ENCODE assay signal across 30 mouse cellular contexts in genomic region chr5:32208460-32208859, GRCm38 (mm10). TPM values are rescaled to one million over a fixed set of nuclear protein-coding genes. Genes with fewer than 3 reads are reported as not detected.
DNase-seq lines count a peak whose midpoint lies in the region; ATAC-seq and TF ChIP-seq lines count a peak whose summit lies in the region.
"Had no signal": no experiment of that assay in that cellular context is flagged by ENCODE, and none has a peak within 500 bp of the region (broad histone marks: within the 10 kb centered on the region; RNA-seq: fewer than 3 reads in every experiment).

No protein-coding gene starts in this region.

- H3K4me3 ChIP-seq in embryonic facial prominence, embryonic 14.5 days (ENCODE audit: low read depth, low read length), result no peak overlapping the region
- no peak overlapping the region for H3K4me3 ChIP-seq in embryonic facial prominence, embryonic 10.5 days
- H3K4me3 ChIP-seq in kidney, embryonic 16.5 days (ENCODE audit: low read length), result no peak overlapping the region
- no peak overlapping the region for H3K4me3 ChIP-seq in kidney, adult 2 months (ENCODE audit: insufficient read depth, low read depth, low read length)
- H3K4me3 ChIP-seq: embryonic facial prominence, embryonic 12.5 days; embryonic facial prominence, embryonic 15.5 days; erythroblast, embryonic 14.5 days; forebrain, embryonic 10.5 days; forebrain, embryonic 12.5 days had no signal

- no peaks in the 10 kb centered on the region for H3K36me3 ChIP-seq in embryonic facial prominence, embryonic 14.5 days (ENCODE audit: control insufficient read depth, insufficient read depth, low read length)
- H3K36me3 ChIP-seq in embryonic facial prominence, embryonic 10.5 days (replicated peaks), result no peaks in the 10 kb centered on the region
- H3K36me3 ChIP-seq in kidney, embryonic 16.5 days (ENCODE audit: insufficient read depth, low read length), result no peaks in the 10 kb centered on the region
- no peaks in the 10 kb centered on the region for H3K36me3 ChIP-seq in kidney, adult 2 months (ENCODE audit: control insufficient read depth, insufficient read depth, low read length)
- H3K36me3 ChIP-seq: embryonic facial prominence, embryonic 12.5 days; embryonic facial prominence, embryonic 15.5 days; forebrain, embryonic 10.5 days; forebrain, embryonic 12.5 days; G1E had no signal

- peaks cover 3% of the 10 kb centered on the region; the same call in 1 of the 2 replicates for H3K4me1 ChIP-seq in embryonic facial prominence, embryonic 14.5 days (ENCODE audit: control insufficient read depth, insufficient read depth, low read length)
- 0 out of 2 replicates have a peak, but pooled peaks cover 7% of the 10 kb centered on the region for H3K4me1 ChIP-seq in embryonic facial prominence, embryonic 10.5 days
- no peaks in the 10 kb centered on the region for H3K4me1 ChIP-seq in kidney, embryonic 16.5 days (ENCODE audit: insufficient read depth, low read length)
- H3K4me1 ChIP-seq in kidney, adult 2 months (ENCODE audit: control insufficient read depth, insufficient read depth, low read length), result no peaks in the 10 kb centered on the region
- H3K4me1 ChIP-seq: embryonic facial prominence, embryonic 12.5 days had no signal

- H3K27ac ChIP-seq in embryonic facial prominence, embryonic 14.5 days (replicated peaks; ENCODE audit: low read depth, low read length), result no peak overlapping the region
- H3K27ac ChIP-seq in embryonic facial prominence, embryonic 10.5 days (replicated peaks), result no peak overlapping the region
- no peak overlapping the region for H3K27ac ChIP-seq in kidney, embryonic 16.5 days (ENCODE audit: low read length)
- H3K27ac ChIP-seq in kidney, adult 2 months (ENCODE audit: insufficient read depth, low read depth, low read length), result no peak overlapping the region
- H3K27ac ChIP-seq: embryonic facial prominence, embryonic 12.5 days; embryonic facial prominence, embryonic 15.5 days; forebrain, embryonic 10.5 days; forebrain, embryonic 12.5 days had no signal

- peak; percentile 16 for DNase-seq in embryonic facial prominence, embryonic 14.5 days (ENCODE audit: low spot score)
- no peak for DNase-seq in embryonic facial prominence, embryonic 10.5 days (ENCODE audit: low spot score)
- no peak for DNase-seq in kidney, adult 2 months
- peak; percentile 31 for DNase-seq in kidney, postnatal 10 days
- DNase-seq in kidney, postnatal 25 days, result no peak
- peak; percentile 3 for DNase-seq in brain, embryonic 14.5 days (ENCODE audit: low read depth)
- DNase-seq: adrenal gland, adult 8-10 months; adrenal gland, postnatal 14 days; adrenal gland, postnatal 36 days; B cell, adult 2 months; cerebellum, adult 11 months; cerebellum, adult 18-20 months; cerebellum, adult 8-10 months; cerebellum, adult 9-11 months; cerebellum, postnatal 14 days; cerebellum, postnatal 36 days; embryo, embryonic 11 days had no signal

- no peak overlapping the region for H3K9ac ChIP-seq in embryonic facial prominence, embryonic 14.5 days (ENCODE audit: low read depth, low read length)
- H3K9ac ChIP-seq in kidney, embryonic 16.5 days (replicated peaks; ENCODE audit: low read length), result no peak overlapping the region
- H3K9ac ChIP-seq: embryonic facial prominence, embryonic 12.5 days; embryonic facial prominence, embryonic 15.5 days; forebrain, embryonic 12.5 days had no signal

- no peaks in the 10 kb centered on the region for H3K27me3 ChIP-seq in embryonic facial prominence, embryonic 14.5 days (replicated peaks; ENCODE audit: control insufficient read depth, insufficient read depth, low read length)
- H3K27me3 ChIP-seq in embryonic facial prominence, embryonic 10.5 days (replicated peaks; ENCODE audit: low read depth, poor library complexity, severe bottlenecking), result no peaks in the 10 kb centered on the region
- no peaks in the 10 kb centered on the region for H3K27me3 ChIP-seq in kidney, embryonic 16.5 days (ENCODE audit: insufficient read depth, low read length)
- no peaks in the 10 kb centered on the region for H3K27me3 ChIP-seq in kidney, adult 2 months (replicated peaks; ENCODE audit: control insufficient read depth, insufficient read depth, low read length)
- H3K27me3 ChIP-seq: CH12.LX; embryonic facial prominence, embryonic 12.5 days; embryonic facial prominence, embryonic 15.5 days; forebrain, embryonic 12.5 days; Patski had no signal

- TF ChIP-seq CTCF in kidney, adult 2 months (conservative IDR thresholded peaks at IDR 0.05; ENCODE audit: insufficient read depth, insufficient read length, low read depth, low read length), result no peak
- TF ChIP-seq CTCF in brain, embryonic 14.5 days (IDR thresholded peaks at IDR 0.05; ENCODE audit: borderline replicate concordance, extremely low read depth, insufficient read depth, insufficient read length), result no peak

- WGBS in embryonic facial prominence, embryonic 14.5 days, result 74% methylated on average over 8 of the region's 8 CpGs
- 81% methylated on average over 8 of the region's 8 CpGs for WGBS in embryonic facial prominence, embryonic 10.5 days
- 75% methylated on average over 8 of the region's 8 CpGs for WGBS in kidney, embryonic 16.5 days
- 74% methylated on average over 8 of the region's 8 CpGs for WGBS in kidney, adult 2 months

- no peaks in the 10 kb centered on the region for H3K9me3 ChIP-seq in embryonic facial prominence, embryonic 14.5 days (ENCODE audit: control insufficient read depth, low read length)
- H3K9me3 ChIP-seq in embryonic facial prominence, embryonic 10.5 days, result no peaks in the 10 kb centered on the region
- no peaks in the 10 kb centered on the region for H3K9me3 ChIP-seq in kidney, embryonic 16.5 days (ENCODE audit: low read length)
- H3K9me3 ChIP-seq: embryonic facial prominence, embryonic 12.5 days; embryonic facial prominence, embryonic 15.5 days; forebrain, embryonic 10.5 days; forebrain, embryonic 12.5 days; G1E had no signal

- no peak for TF ChIP-seq POLR2A in kidney, adult 2 months (IDR thresholded peaks at IDR 0.05; ENCODE audit: low read depth, low read length)
- TF ChIP-seq POLR2A in brain, embryonic 14.5 days (IDR thresholded peaks at IDR 0.05; ENCODE audit: borderline replicate concordance, extremely low read depth, insufficient read depth, insufficient read length, poor library complexity, severe bottlenecking), result no peak

- no peak for ATAC-seq in embryonic facial prominence, embryonic 14.5 days (ENCODE audit: low read depth)
- ATAC-seq in kidney, embryonic 16.5 days (ENCODE audit: low FRiP score, low TSS enrichment), result 0 out of 2 replicates have a peak, but pooled peaks have one; percentile 59
- ATAC-seq: activated CD4-positive, CD25-positive, alpha-beta regulatory T cell, adult 4 months; CD4-positive, CD25-positive, alpha-beta regulatory T cell, adult 4 months; forebrain, embryonic 14.5 days; forebrain, embryonic 16.5 days; Patski had no signal

- no peak overlapping the region for H3K4me2 ChIP-seq in embryonic facial prominence, embryonic 14.5 days (ENCODE audit: low read depth, low read length)
- no peak overlapping the region for H3K4me2 ChIP-seq in kidney, embryonic 16.5 days (replicated peaks; ENCODE audit: low read depth, low read length)
- H3K4me2 ChIP-seq: embryonic facial prominence, embryonic 12.5 days; embryonic facial prominence, embryonic 15.5 days; forebrain, embryonic 12.5 days had no signal

RNA-seq across cellular contexts. Expression of gene Plb1, which starts 24.0 kb away (rescaled TPM):
- 1.5 and 2.4 TPM in 2 replicates for polyA plus RNA-seq in embryonic facial prominence, embryonic 14.5 days (2014; fragmentation: Nextera tagmentation; extraction: Ambion mirVana)
- 0.06 TPM in 1 of 2 replicates, not detected in the other for polyA plus RNA-seq in embryonic facial prominence, embryonic 10.5 days (2016; fragmentation: Nextera tagmentation; extraction: Ambion mirVana)
- polyA plus RNA-seq in kidney, embryonic 16.5 days (2015; fragmentation: Nextera tagmentation; extraction: Ambion mirVana), result 0.05 and 0.06 TPM in 2 replicates
- polyA plus RNA-seq in kidney, adult 2 months (2012; rRNA removed), result 0.02 and 0.03 TPM in 2 replicates
- polyA plus RNA-seq in brain, embryonic 14.5 days (2012; rRNA removed), result 0.10 and 0.34 TPM in 2 replicates
- polyA plus RNA-seq: activated CD4-positive, CD25-positive, alpha-beta regulatory T cell, adult 4 months; CD4-positive, CD25-positive, alpha-beta regulatory T cell, adult 4 months; G1E had no signal

Comparison
In these comparisons a context has a peak if more than half of its experiments do, and no peak if none do; other contexts are left out.
1. DNase-seq: peak in embryonic facial prominence, embryonic 14.5 days (single experiment), kidney, postnatal 10 days (single experiment) and brain, embryonic 14.5 days (single experiment); none in embryonic facial prominence, embryonic 10.5 days (single experiment), kidney, adult 2 months (single experiment) and kidney, postnatal 25 days (0 of 2).